Mouse (Mus musculus) right cerebral cortex, postnatal 4 days (tissue): ENCODE measurements around the gene Lpcat4.
"Not testable (repeated sequence)": the region's sequence is repeated elsewhere in the genome, so short reads cannot be mapped to it uniquely, and the experiment has no call there.

Source experiments
- DNase-seq: peaks from one replicate; pipeline ENCODE4 v3.0.0-alpha.2; 2022

Lpcat4 gene

DNA sequence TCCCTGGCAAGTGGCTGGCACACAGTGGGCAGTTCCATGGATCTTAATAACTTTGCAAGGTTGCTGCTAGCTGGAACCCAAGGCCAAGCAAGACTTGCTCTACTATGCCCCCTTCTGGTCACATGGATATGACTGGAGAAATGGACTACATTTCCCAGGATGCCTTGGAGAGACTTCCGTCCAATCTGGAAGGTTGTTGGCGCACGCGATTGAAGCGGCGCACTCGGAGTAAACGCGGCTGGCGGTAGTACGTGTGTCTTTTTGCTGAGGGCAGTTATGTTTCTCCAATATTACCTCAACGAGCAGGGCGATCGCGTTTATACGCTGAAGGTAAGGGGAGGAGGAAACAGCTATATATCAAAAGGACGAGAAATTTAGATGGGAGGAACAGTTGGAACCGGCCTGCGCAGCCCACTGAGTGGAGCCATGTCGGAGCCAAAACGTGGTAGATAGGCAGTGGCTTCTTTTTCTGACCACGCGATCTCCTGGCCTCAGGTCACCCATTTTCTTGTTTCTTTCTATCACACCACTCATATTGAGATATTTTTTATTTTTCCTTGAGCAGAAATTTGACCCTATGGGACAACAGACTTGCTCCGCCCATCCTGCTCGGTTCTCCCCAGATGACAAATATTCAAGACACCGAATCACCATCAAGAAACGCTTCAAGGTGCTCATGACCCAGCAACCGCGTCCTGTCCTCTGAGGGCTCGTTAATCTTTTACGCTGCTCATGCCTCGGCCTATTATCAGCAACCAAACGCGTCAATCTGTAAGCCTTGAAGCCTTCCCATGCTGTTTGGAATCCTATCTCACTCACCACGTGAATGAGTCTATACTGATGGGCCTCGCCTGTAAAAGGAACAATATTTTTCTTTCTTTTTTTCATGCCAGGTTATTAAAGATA, 22.7 kb downstream of the Lpcat4 start, which contains the start of gene Nop10:
Nop10 (plus strand) TSS at position 179 of the 906 bp plus-strand sequence.
- DNase-seq: peak; percentile 79

DNA sequence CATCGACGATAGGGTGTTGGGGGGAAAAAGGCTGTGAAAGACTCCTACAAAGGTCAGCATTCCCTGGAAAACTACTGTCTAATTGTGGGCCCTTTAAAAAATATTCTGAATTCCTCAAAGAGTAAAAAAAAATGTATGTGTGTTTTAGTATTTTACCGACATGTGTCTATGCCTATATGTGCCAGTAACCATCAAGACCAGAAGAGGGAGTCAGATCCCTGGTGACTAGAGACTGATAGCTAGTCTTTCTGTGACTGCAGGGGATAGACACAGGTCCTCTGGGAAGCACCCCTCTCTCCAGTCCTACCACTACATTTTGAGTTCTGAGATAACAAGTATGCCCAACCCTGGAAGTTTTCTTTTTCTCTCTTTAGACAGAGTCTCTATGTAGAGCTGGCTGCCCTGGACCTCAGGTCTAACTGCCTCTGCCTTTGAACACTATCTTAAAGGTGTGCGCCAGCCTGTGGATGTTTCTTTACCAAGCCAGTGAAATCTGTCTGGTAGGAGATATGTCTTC, 23.6 kb downstream of the Lpcat4 start:
- no peak for DNase-seq

DNA sequence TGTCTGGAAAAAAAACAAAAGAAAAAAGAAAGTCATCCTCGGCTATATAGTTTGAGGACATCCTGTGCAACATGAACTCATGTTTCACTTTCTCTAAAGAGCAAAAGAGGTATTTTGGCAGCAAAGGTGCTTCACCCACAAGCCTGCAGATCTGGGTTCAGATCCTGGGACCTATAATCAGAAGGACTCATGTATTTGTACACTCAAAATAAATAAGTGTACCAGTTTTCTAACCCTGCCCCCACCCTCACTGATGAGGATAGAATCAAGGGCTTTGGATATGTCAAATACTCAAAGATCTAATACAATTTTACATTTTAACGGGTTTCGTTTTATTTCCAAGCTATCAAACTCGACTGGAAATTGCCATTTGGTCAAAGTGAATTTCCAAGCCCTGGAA, 25.1 kb downstream of the Lpcat4 start:
- no peak for DNase-seq

DNA sequence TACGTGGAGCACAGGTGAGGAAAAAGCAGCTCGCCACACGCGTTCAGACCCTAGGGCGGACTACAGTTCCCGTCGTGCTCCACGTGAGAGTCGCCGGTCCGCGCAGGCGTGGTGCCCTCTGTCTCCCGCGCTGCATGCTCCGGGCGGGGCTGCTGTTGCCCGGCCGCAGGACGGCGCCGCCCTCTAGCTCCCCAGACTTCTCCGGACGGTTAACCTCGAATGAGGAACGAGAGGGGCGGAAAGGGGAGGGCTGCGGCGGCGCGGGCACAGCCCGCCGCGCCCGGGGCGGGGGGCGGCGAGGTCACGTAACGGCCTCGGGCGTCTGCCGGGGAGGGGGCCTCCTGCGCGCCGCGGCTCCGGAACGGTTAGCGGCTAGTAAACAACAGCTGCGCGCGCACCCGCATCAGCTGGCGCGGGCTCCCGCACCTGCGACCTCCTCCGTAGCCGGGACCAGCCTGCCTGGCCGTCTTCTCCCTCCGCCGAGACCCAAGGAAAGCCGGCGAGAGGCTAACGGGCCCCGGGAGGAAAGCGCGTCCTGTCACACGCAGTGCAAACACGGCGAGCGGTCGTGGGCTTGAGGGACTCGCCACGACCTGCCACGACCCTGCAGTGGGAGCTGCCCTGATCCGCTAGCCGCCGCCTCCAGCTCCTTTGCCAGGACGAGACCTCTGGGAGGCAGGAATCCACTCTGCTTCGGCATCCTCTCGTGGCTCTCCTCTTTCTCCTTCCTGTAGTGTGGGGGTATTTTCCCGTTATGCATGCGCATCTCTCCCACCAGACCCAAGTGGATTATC, 26.4 kb downstream of the Lpcat4 start, which contains the start of gene Slc12a6:
Slc12a6 (plus strand) TSS at position 378 of the 794 bp plus-strand sequence.
- DNase-seq: peak; percentile 89

DNA sequence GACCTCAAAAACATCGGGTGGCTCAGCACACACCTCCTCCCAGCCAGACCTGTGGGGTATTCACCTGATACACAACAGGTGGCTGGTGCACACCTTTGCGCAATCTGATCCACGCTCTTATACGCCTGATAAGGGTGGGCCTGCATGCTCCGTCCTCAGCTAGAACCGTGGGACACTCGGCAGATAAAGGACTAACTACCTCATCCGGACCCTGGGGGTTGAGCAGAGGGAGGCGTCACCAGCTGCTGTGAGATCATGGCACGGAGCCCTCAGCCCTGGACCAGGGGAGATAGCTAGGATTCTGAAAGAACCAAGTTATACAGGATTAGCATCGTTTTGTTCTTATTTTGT, 26.9 kb downstream of the Lpcat4 start, which contains the start of gene Gm21985:
Gm21985 (plus strand) TSS at position 73 of the 351 bp plus-strand sequence.
- DNase-seq: peak; percentile 62

DNA sequence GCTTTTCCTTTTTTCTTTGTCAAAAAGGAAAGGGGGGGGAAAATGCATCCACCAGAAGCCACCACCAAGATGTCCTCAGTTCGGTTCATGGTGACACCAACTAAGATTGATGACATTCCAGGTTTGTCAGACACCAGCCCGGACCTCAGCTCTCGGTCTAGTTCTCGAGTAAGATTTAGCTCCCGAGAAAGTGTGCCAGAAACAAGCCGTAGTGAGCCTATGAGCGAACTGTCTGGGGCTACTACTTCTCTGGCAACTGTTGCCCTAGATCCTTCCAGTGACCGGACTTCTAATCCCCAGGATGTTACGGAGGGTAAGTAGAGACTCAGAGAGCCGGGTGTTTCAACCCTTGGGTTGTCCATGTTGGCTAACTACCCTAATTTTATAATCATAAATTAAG, 27.5 kb downstream of the Lpcat4 start:
- no peak for DNase-seq

DNA sequence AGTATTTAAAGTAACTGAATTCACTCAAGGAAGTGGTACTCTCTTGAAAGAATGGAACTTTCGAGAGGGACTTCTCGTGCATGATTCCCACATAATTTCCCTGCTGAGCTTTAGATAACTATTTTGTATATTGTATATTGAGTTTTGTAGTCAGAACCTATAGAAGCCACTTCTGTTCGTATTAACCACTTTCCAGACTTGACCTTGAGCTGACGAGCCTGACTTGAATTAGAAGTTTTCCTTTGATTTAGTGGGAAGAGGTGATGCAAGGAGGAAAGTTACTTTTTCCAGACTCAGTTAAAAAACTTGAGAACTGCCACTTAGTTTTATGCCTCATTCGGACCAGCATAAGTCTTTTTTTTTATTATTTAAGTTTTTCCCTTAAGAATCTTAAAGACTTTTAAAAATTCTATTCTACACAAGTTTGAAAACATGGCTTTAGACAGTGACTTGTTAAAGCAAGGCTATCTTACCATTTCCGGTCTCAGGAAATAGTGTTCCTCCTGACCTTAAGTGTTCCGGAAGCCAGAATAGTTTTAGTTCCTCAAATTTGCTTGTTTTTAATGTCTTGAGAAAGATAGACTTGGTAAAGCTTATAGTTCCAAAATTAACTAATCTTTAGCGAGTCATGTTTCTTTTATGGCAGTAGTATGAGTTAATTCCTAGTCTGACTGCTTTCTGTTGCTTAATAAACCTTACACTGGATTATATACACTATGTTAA, 28.4 kb downstream of the Lpcat4 start:
- no peak for DNase-seq

DNA sequence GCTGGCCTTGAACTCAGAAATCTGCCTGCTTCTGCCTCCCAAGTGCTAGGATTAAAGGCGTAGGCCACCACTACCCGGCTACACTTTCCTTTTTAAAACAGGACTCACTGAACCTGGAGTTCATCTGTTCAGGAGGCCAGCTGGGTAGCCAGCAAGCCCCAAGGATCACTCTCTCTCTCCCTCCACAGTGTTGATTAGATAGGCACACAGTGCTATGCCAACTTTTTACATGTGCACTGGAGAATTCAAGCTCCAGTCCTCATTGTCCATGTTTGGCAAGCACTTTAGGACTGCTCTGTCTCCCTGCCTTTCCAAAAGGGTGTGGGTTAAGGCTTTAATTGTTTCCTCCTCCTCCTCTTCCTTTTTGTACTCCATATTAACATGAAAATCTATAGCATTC, 30.7 kb downstream of the Lpcat4 start:
- no peak for DNase-seq

DNA sequence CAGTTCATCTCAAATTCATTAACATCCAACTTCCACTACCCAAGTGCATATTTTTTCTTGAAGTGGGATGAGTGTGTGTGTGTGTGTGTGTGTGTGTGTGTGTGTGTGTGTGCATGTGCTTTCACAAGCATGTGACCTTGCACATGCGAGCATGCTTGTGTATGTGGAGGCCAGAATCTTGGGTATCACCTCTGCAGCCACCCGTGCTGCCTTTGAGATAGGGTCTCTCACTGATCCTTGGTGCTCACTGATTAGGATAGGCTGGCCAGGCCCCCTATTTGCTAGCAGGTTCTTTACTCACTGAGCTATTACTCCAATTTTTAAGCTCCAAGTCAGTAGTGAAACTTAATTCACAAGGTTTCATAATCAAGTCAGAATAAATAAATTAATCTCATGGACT, 33.6 kb downstream of the Lpcat4 start:
- no peak for DNase-seq

DNA sequence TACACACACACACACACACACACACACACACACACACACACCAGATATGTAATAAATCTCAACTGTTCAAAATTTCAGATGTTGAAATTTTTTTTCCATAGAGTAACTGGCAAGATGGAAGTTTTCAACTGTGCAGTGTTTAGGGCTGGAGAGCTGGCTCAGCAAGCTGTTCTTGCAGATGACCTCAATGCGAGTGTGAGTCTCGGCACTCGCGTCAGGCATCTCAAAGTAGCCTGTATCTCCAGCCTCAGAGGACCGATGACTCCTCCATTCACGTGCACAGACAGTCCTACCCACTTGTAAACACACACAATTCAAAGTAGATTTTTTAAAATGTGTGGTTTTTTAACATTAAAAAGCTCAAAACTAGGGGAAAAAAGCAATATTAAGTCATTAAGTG, 34.2 kb downstream of the Lpcat4 start:
- no peak for DNase-seq

DNA sequence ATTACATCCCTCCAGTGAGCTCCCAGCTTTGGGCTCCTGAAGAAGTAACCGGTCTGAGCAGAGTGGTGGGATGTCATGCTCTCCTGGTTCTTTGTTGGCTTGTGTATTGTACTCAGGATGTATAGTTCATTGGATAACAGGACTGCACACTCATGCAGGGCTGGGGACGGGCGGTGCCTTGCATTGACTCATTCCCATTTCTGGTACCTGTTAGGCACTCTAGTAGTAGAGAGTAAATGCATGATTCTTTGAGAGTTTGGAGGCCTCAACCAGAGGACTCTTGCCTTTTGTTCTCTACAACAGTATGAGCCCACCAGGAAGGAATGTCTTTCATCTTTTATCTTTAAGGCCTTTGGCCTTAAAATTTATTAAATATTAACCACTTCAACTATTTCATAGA, 37.6 kb downstream of the Lpcat4 start:
- no peak for DNase-seq

DNA sequence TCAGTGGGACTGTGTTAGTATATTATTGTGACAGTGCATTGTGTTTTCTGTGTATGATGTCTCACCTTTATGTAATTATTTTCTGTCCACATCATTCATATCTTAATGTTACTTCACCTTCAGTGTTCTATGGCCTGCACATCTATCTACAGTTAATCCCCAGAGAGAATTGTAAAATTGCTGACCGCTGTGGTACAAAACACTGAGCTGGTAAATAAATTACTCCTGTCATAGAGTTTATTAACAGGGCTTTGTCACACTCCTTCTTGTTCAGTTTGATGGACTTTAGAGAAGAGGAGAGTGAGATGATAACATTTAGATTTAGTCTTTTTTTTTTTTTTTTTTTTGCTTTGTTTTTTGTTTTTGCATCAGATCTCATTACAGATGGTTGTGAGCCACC, 43.6 kb downstream of the Lpcat4 start:
- DNase-seq: no peak

DNA sequence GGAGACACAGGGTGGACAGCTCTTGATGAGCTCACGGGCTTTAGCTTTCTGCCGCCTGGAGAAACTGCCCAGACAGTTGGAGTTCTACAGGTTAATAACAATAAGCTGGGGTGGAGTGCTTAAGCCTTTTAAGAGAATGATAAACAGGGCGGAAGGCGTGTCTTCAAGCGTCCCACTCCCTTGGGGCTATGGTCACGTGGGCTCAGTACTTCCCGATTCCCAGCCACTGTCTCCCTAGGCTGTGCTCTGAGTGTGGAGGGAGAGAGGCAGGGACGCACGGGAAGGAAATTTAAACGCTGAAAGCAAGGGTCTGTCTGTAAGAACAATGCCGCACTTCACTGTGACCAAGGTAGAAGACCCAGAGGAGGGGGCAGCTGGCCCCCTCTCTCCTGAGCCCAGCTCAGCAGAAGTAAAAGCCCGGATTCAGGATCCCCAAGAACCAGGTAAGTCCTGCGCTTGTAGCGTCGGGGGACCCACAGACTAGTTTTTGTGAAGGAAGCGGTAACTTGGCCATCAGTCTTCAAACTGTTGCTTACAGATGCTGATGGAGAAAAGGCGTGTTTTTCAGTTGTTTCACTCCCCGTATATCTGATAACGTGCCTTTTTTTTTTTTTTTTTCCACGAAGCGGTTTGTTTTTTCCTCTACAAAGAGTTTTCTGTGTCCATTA, 45.2 kb downstream of the Lpcat4 start:
- no peak for DNase-seq

DNA sequence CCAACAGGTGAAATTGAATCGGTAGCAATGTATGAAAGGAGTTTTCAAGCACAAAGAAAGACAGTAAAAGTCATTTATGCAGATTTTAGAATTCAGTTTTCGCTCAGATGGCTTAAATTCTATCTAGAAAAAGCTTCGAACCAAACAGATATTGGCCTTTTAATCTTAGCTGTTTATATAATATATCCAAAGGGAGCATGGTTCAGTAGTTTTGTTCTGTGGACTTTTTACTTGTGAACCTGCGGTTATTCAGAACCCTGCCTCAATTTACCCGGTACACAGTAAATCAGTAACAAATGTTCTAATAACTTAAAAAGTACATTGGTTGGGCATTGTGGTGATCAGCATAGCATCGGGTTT, 45.7 kb downstream of the Lpcat4 start:
- DNase-seq: no peak

DNA sequence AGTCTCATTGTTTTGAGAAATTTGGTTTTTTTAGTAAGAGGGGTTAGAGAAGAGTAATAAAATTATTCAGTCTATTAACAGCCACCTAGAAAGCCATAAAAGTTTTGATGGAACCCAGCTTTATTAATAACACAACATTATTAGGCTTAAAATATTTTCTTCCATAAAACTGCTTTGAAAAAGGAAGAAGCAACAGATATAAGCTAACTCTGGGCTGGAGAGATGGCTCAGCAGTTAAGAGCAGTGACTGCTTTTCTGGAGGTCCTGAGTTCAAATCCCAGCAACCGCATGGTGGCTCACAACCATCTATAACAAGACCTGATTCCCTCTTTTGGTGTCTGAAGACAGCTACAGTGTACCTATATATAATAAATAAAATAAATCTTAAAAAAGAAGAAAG, 46.8 kb downstream of the Lpcat4 start:
- not testable (repeated sequence) for DNase-seq

DNA sequence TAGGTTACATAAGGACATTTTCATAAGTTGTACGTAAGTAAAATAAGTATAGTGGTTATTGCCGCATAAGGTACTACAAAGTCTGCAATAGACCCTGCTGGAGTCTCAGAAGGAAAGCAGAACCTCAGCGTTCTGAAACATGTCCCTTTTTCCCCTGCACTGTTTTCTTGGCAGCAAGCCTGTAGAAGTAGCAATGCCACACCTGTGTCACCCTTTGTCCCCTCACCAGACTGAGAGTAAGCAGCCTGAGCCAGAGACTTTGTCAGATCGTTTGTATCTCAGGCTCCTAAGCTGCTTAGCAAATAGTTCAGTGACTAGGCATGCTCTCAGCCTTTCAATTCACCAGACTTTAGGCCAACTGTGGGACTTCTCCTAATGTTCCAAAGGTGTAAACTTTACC, 47.8 kb downstream of the Lpcat4 start:
- no peak for DNase-seq

DNA sequence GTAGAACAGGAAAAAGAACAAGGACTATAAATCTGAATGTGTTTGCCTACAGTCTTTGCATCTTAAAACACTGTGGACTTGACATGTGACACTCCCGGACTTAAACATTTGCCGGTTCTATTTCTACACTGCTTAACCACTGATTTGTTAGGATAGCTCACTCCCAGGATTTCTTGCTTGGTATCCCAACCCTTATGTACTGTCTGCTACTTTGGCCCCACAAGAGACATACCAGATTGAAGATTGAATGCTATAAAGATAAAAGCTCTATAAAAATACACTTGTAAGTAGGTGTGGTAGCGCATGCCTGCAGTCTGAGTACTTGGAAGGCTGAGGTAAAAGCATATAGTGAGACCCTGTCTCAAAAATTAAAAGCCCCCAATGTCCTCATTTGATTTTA, 50.2 kb downstream of the Lpcat4 start:
- DNase-seq: no peak

DNA sequence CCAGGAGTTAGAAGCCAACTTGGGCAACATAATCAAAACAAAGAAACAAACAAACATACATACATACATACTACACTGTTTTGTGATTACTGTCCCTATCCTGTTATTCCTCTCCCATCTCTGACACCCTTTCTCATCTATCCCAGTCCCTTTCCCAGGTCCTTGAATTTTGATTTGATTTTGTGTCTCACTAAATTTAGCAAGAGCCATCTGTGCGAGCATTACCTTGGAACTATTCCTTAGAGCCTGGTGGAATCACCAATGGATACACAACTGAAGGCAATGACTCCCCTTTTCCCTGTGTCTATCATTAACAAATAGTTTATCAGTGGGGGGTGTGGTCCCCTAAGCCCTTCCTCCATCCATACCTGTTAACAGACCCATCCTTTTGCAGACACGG, 53.6 kb downstream of the Lpcat4 start:
- DNase-seq: no peak

DNA sequence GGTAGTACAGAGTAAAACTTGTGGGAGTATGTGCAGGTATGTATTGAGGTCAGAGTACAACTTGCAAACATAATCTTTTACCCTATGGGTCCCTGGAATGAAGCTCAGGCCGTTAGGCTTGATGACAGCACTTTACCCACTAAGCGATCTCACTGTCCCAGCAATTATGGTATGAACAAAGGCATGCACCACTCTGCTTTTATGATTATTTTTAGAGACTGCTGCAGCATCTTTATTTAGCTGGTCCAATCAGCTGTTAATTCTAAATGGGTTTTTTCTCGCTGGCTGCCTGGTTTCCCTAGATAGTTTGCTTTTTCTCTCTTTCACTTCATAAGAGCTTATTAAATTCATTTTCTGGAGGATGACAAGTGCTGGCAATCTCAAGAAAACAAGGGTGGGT, 56.9 kb downstream of the Lpcat4 start:
- DNase-seq: no peak
